Comparison of ENCODE assay signal across 7 mouse cellular contexts in the genomic region with DNA sequence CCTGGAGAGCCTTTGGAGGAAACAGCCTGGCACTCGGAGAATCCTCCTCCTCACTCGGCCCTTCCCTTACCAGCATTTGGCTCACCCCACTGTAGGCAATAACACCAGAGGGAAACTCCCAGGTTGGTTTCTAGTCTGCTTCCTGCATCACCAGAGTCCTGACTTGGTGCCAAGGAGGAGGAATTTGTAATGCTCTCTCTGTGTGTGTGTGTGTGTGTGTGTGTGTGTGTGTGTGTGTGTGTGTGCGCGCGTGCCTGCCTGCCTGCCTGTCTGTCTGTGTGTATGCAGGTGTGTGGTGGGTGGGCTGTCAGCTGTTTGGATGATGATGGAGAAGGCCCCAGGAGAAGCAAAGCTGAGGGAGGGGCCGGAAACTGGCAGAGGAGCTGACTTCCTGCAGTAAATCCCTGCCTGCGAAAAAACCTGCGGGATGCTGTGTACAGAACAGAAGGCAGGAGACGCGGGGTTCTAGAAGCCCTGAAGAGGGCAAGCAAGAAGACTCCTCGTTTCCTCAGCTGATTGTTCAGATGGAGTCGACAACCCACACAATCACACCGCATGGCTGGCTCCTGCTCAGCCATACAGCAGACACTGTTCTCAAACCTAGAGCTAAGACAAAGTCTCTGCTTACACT.
DNase-seq lines count a peak whose midpoint lies in the region; ATAC-seq lines count a peak whose summit lies in the region.

No protein-coding gene starts in this region.

- H3K4me1 ChIP-seq in lung, embryonic 15.5 days, result no peaks in the 10 kb centered on the region
- H3K4me1 ChIP-seq in midbrain, embryonic 16.5 days (ENCODE audit: control insufficient read depth, insufficient read depth, low read length), result no peaks in the 10 kb centered on the region; the same call in 1 of the 2 replicates

- H3K36me3 ChIP-seq in lung, embryonic 15.5 days, result no peaks in the 10 kb centered on the region
- H3K36me3 ChIP-seq in midbrain, embryonic 16.5 days (ENCODE audit: control insufficient read depth, insufficient read depth, low read length), result no peaks in the 10 kb centered on the region

- no peak overlapping the region for H3K27ac ChIP-seq in lung, embryonic 15.5 days
- peak overlapping the region; percentile 38; the same call in 1 of the 2 replicates for H3K27ac ChIP-seq in midbrain, embryonic 16.5 days (ENCODE audit: low read length)

- peak overlapping the region; percentile 11; the same call in 1 of the 2 replicates for H3K4me2 ChIP-seq in lung, embryonic 15.5 days
- no peak overlapping the region for H3K4me2 ChIP-seq in midbrain, embryonic 16.5 days (ENCODE audit: low read length)

- WGBS in lung, embryonic 15.5 days, result 45% methylated on average over 13 of the region's 13 CpGs
- 69% methylated on average over 13 of the region's 13 CpGs for WGBS in midbrain, embryonic 16.5 days

- ATAC-seq in lung, embryonic 15.5 days (ENCODE audit: borderline replicate concordance, extremely low read depth, low FRiP score, low TSS enrichment), result no peak
- ATAC-seq in midbrain, embryonic 16.5 days, result no peak

- H3K4me3 ChIP-seq in lung, embryonic 15.5 days, result no peak overlapping the region
- no peak overlapping the region for H3K4me3 ChIP-seq in midbrain, embryonic 16.5 days (ENCODE audit: low read depth, low read length)

- H3K9me3 ChIP-seq in lung, embryonic 15.5 days, result no peaks in the 10 kb centered on the region
- no peaks in the 10 kb centered on the region for H3K9me3 ChIP-seq in midbrain, embryonic 16.5 days (replicated peaks; ENCODE audit: control insufficient read depth, low read length, poor library complexity, severe bottlenecking)

- H3K9ac ChIP-seq in lung, embryonic 15.5 days, result no peak overlapping the region
- no peak overlapping the region for H3K9ac ChIP-seq in midbrain, embryonic 16.5 days (ENCODE audit: low read depth, low read length)

- intact Hi-C loops in gastrocnemius, postnatal 36 days (cut with DNase I), result no loop called here

- no peak for DNase-seq in lung, postnatal 14 days
- peak; percentile 87 for DNase-seq in cerebellum, adult 9-11 months
- peak; percentile 16 to 40 for DNase-seq in kidney, postnatal 4 days
- no peak for DNase-seq in gastrocnemius, postnatal 36 days
- no peak for DNase-seq in heart, adult 8-10 months (ENCODE audit: low spot score)

- no peaks in the 10 kb centered on the region for H3K27me3 ChIP-seq in lung, embryonic 15.5 days
- no peaks in the 10 kb centered on the region for H3K27me3 ChIP-seq in midbrain, embryonic 16.5 days (ENCODE audit: control insufficient read depth, insufficient read depth, low read depth, low read length)

Comparison
In these comparisons a context has a peak if more than half of its experiments do, and no peak if none do; other contexts are left out.
1. DNase-seq: peak in cerebellum, adult 9-11 months (single experiment) and kidney, postnatal 4 days (2 of 2); none in lung, postnatal 14 days (single experiment), gastrocnemius, postnatal 36 days (0 of 2) and heart, adult 8-10 months (single experiment).